Mouse (Mus musculus) right cerebral cortex, postnatal 14 days (tissue): ENCODE results near the gene Zfp956.
"Not testable (repeated sequence)": the region's sequence is repeated elsewhere in the genome, so short reads cannot be mapped to it uniquely, and the experiment has no call there.

Source experiments
- DNase-seq: peaks from one replicate; pipeline ENCODE4 v3.0.0; 2022

Gene Zfp956

DNA sequence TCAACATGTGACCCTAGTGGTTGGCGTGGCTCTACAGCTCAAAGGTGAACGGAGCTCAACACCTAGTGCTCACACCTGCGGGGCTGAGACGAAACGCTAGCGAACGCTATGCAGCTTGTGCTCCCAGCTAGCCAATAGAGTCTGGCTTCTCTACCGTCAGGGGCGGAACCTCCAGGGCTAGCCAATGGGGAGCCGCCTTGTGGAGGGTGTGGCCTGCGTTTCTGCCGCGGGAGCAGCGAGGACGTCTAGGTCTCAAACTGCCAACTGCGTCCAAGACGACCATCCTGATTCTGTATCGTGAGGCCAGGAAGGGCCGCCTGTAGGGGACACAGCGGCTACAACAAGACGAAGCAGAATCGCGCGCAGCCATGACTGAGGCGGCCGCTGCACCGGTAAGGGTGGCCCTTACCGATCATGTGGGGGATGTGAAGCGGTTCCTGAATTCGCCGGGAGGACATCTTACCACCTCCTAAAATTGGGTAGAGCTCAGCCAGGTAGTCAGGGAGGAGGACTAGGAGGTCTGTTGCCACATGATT lies at the start of gene Zfp956:
TSS of gene Zfp956 (plus strand) at position 200 of the 536 bp plus-strand sequence.
- DNase-seq, result peak; percentile 92

DNA sequence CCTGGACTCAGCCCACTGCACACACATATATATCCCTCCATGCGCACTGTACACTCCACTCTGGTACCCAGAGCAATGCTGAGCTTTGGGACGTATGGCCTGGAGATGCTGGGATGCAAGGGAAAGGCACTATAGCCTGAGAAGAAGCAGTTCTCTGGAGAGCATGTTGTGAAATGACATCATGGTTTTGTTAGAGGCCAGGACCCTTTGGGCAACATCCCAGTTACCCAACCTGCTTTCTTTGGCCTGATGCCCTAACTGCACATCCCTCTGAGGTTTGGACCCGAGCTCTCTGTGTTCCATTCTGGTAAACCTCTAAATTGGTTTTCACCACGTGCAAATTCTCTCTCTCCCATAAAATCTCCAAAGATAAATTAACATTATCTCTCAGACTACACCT lies 49.6 kb upstream of the Zfp956 start:
- no peak for DNase-seq

DNA sequence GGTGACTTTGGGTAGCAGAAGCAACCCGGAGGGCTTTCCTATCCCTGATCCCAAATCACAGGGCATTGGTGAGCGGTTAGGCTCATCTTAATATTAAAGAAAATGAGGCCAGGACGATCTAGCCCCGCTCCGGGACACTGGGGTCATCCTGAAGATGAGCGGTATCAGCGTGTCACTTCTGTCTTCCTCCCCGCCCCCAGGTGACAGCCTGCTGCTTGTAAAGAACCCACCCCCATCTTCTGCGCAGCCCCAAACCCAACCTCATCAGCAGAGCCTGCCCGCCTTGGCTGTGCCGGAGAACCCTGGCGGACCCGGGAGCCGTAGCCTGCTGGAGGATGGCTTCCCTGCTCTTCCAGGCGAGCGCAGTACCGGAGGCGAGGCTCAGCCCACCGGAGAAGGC lies 48.8 kb upstream of the Zfp956 start:
- no peak for DNase-seq

DNA sequence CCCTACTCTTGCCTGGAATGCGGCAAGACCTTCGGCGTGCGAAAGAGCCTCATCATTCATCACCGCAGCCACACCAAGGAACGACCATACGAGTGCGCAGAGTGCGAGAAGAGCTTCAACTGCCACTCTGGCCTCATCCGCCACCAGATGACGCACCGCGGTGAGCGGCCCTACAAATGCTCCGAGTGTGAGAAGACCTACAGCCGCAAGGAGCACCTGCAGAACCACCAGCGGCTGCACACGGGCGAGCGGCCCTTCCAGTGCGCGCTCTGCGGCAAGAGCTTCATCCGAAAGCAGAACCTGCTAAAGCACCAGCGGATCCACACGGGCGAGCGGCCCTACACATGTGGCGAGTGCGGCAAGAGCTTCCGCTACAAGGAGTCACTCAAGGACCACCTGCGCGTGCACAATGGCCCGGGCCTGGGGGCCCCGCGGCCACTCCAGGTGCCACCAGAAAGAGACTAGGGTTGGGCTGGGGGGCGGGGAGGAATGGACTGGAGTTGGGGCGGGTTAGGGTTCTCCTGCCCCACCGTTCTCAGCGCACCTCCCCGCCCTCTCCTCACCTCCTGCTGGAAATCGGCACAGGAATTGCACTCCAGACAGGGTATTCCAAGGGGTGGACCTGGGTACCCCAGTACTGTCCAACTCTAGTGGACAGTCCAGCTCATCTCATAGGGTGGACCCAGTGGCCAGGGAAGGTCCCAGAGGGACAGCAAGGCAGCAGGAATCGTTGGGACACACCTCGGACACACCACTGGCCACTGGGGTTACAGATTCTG lies 48.1 kb upstream of the Zfp956 start:
- DNase-seq, result no peak

DNA sequence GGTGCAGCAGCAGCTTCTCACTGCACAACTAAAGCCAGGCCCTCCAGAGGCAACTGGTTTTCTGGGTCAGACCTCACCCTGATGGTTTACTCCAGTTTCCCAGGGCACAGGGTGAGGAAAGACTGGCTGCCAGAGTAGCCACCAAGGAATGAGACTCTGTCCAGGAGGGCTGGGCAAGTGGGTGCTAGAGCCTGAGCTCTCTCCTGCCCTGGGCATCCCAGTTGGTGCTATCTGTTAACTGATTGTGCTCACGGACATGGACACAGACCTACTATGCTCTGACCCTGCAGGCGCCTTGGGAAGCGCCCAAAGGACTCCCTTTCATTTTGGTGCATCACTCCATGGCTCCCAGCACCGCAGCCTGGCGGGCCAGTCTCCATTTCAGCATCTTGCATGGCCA lies 46.9 kb upstream of the Zfp956 start:
- no peak for DNase-seq

DNA sequence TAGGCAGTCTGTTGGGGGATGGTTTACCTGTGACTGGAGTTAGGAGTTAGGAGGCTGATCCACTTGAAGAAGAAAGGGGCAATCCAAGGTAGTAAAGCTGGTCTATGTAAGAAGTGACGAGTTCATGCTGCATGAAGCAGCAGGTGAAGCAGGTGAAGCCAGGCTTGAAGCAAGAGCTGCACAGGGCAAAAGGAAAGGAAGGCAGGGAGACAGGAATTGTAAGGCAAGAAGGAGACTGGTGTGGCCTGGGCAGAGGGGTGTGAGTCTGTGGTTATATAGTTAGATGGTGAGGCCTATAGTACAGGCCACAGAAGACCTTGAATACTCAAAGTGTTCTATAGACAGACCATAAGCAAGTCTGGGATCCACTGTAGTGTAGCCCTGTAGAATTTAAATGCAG lies 44.2 kb upstream of the Zfp956 start:
- no peak for DNase-seq

DNA sequence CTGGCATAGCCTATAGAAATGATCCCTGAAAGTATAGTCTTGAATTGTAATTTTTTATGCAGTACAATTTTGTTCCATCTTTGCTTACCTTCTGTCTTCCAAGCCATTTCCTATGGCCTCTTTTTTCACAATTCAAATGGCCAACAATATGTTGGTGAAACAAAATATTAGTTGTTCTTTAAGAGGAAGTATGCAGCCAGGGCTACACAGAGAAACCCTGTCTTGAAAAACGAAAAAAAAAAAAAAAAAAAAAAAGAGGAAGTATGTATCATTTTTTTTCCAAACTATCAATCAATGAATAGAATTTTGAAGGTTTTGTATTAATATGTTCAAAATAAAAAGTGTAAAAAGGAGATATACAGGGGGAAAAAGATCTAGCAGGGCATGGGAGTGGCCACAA lies 41.5 kb upstream of the Zfp956 start:
- DNase-seq, result no peak

DNA sequence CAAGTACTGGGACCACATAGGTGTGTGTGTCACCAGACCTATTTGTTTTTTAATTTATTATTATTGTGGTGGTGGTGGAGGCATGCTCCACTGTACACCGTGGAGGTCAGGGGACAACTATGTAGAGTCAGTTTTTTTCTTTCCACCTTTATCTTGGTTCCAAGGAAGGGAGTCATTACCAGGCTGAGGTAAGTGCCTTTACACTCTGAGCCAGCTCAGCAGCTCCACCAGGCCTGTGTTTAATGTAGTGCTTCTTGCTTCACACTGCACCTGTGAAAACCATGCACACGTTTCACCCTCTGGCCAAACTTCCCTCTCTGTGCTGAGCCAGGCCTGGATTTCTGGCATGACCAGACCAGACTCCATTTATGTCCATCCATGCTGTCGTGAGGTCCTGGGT lies 40.2 kb upstream of the Zfp956 start:
- DNase-seq, result no peak

DNA sequence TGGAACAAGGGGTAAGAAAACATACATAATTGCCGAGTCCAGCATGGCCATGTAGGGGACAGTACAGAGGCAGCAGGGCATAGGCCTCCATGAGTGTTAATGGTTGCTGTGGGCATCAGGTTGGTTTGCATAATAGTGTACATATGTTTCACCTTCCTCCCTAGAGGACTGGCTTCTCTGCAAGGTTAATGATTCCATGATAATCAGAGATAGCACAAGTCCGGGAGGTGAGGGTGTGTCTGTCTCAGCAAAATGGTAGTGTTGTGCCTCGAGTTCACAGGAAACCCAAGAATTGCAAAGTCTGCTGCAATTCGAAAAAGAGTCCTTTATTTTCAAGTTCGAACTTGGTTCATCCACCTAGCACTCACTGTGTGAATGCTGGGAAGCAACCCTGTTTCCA lies 36.1 kb upstream of the Zfp956 start:
- DNase-seq, result no peak

DNA sequence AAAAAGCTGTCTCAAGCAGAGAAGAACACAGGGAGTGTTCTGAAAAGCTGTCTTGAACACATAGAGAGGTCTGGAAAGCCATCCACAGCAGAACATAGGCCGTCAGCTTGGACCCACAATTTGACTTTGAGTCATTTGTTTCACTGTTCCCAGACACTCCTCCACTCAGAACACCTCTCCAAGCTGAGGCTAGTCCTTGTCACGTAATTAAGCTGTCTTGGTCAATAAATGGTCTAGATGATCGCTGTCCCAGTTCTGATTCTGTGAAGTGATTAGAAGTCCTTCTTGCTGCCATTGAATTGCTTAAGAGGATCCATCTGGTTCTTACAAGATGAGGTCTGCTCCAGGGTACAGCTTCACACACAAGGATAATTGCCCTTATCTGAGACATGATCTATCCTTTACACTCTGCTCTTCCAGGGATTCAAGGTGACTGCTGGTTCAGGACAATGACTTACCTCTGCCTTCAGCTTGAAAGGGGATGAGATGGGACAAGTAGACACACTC lies 34.4 kb upstream of the Zfp956 start:
- DNase-seq, result no peak

DNA sequence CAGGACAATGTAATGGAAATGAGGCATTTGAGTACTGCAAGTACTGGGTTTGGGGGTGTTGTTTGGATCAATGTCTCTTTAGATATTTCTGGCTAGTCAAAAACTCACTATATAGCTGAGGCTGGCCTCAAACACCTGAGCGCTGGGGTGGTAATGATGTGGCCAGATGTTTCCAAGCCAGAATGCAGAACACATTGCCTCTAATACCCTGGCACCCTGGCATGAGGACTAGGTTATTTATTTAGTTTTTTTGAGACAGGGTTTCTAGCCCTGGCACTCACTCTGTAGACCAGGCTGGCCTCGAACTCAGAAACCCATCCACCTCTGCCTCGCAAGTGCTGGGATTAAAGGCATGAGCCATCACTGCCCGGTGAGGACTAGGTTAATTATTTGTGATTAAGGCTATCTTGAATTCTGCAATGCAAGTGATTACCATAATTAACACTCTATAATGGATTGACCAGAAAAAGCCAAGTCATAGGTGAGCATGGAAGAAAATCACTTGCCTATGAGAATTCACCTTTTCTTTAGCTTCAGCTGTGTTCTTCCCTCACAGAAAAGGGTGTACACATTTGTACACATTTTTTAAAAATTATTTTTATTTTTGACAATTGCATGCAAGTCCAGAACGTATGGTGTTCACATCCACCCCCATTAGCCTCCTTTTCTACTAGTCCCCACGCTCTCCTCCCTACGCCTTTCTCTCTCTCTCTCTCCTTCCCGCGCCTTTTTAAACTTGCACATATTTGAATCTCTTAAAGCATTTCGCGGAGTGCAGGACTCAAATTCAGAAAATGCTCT lies 33.3 kb upstream of the Zfp956 start:
- no peak for DNase-seq

DNA sequence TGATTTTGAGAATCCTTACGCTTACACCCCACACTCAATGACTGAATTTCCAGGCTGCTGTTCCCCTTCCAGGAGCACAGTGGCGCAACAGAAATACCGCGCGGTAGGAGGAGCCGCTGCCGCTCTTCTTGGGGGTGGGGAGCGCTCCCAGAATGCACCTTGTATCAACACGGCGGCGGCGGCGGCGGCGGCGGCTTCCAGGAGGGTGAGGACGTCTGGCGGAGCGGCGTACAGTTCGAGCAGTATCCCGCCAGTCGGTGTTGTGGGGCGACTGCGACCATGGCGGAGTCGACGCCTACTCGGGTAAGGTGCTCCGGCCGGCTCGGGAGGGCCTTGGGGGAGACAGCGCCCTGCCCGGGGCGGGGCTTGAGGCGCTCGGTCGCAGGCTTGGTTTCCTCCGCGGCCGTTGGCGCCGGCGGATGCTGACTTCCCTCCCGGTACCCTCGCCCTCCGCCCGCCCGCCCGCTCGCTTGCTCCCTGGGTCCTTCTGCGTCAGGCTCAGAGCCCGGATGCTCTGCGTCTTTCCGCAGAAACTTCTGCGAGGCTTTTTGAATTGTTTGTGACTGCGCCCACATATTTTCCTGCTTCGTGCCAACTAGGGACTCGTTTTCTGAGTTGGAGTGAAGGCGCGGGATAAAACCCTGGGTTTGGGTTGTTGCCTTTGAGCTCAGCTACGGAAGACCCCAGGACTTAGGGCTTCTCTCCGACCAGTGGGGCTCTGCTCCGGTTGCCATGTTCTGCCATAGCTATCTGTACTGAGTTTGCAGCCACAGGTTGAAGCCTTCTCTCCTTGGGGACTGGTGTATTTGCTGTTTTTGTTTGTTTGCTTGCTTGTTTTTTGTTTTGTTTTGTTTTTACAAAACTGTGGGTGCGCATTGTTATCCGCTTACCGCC lies 32.5 kb upstream of the Zfp956 start, which contains the start of gene Zfp212:
TSS of gene Zfp212 (plus strand) at position 30 of the 894 bp plus-strand sequence.
- peak; percentile 85 for DNase-seq

DNA sequence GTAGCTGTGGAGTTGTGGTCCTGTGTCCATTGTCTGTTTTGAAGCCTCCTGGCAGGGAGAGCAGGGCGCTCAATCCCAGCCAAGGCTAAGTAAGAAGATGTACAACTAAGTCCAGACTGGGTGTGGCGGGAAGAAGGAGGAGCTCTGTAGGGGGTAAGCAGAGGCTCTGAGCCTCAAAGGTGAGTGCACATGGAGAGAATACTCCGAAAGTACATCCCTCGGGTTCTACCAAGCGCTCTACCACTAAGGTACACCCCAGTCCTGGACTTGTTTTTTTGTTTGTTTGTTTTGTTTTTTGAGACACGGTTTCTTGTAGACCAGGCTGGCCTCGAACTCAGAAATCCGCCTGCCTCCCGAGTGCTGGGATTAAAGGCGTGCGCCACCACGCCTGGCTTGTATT lies 10.7 kb upstream of the Zfp956 start:
- no peak for DNase-seq

DNA sequence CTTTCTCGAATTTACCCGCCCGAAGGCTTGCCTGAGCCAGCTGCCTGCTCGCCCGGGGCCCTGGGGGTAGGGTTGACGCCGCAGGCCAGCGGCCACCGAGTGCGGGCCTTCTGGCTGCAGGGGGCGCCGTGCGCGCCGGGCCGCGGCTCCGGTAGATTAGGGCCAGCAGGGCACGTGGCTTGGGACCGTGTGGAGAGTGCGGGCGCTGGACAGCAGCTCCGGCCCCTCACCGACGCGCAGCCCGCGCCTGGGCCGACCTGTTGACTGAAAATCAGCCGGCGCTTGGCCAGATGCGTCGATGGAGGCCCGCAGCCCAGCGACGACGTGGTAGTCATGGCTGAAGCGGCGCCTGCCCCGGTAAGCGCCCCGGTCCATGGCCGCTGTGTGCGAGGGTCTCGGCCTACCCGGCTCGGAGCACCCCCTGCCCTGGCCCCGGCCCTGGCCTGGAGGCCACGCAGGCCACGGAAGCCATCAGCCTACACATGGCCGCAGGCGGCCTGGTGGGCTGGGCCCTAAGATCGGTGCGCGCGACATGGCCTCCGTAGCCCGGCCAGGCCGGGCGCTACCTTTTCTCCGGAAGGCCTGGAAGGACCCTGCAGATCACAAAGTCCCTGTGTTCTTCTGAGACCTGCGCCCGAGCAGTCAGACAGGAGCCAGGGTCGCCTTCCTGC lies 10.0 kb upstream of the Zfp956 start:
- DNase-seq, result peak; percentile 59

DNA sequence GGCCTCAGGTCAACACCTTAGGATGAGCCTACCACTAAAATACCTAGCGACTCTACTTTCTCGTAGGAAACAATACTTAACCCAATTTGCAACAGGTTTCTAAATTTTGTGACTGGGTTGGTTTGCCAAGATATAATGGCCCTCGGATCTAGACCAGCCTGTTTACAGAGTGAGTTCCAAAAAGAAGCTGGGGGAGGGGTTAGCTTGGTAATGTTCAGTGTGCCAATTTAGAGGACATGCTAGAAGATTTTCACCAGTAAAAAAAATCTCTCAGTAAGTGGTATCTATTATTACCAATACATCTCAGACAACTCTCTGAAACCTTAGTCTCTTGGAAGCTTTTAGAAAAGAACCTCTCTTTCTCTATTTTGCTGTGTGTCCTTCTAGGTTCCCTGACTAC lies 9.5 kb upstream of the Zfp956 start:
- no peak for DNase-seq

DNA sequence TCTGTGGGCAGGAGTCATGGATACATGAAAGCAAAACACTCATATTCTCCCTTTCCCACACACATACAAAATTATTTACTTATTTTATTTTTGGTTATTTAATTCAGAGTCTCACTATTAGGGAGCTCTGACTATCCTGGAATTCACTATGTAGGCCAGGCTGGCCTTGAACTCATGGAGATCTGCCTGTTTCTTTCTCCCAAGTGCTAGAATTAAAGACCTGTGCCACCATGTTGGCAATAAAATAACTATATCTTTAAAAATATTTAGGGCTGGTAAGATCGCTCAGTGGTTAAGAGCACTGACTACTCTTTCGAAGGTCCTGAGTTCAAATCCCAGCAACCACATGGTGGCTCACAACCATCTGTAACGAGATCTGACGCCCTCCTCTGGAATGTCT lies 5.8 kb upstream of the Zfp956 start:
- no peak for DNase-seq

DNA sequence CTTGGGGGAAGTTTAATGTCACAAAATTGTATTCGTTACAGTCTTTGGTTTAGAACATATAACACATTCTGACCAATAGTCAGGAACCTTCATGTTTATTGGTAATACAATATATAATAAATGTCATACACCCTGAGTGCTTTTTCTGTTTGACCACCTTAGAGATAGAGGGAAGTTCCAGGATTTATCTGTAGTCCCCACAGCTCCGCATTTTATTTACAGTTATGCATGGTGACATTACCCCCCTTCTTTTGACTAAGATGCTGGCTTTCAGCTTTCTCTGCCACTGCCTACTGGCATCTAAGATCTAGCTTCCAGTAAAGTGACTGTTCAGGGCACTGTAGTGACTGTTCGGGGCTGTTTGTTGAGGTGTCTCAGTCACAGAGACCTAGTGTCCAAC lies 1.2 kb downstream of the Zfp956 start:
- no peak for DNase-seq

DNA sequence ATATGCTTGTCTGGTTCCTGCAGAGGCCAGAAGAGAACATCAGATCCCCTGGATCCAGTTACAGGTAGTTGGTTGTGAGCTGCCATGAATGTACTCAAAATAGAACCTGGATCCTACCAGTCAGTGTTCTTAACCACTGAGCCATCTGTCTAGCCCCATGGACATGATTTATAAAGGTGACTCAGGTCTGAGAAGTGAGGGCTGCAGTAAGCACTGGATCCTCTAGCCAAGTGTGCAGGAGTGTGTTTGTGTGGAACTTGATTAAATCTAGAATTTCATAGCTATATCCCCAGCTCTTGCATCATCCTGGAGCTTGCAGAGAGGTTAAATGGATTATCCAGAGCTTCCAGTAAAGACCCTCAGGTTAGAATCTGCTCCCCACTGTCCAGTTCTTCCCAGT lies 4.6 kb downstream of the Zfp956 start:
- no peak for DNase-seq

DNA sequence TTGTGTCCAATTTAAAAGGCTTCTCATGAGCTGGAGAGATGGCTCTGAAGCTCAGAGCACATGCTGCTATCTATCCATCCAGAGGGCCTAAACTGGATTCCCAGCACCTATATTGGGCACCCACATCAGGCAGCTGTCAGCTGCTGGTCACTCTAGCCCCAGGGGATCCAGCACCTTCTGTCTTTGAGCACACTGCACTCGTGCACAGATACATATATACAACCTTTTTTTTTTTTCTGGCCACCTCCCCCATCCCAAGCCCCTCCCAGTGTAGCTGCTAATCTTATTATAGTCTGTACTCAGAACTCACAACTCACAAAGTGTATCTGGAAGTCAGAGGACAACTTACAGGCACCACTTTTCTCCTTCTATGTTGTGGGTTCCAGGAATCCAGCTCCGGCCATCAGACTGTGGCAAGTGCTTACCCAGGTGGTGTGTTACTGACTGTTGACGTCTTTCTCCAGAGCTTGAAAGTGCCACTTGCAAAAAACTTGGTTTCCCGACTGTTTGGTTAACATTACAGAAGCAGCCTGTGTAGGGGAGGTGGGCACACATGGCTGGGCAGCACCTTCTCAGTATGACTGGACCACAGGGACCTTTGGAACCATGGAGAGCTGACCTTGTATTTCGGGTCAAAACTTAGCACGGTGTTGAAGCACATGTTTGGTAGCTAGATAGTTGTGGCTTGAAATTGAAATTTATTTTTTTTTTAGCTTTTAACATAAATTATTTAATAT lies 7.7 kb downstream of the Zfp956 start:
- no peak for DNase-seq

DNA sequence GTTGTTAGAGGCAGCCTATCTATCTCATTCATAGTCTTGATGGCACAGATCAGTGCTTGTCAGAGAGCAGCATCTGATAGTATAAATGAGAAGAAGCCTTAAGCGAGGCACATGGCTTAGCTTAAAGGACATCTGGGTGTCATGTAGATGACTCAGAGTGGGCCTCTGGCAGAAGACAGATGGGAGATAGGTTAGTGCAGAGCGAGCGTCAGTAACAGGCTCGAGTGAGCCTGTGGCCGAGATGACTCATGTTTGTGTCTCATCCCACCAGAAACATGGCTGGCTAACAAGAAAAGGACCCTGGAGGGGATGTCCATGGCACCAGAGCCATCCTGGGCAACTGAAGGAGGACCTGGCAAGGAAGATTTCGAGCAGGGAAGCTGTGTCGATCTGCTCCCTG lies 9.9 kb downstream of the Zfp956 start:
- no peak for DNase-seq

DNA sequence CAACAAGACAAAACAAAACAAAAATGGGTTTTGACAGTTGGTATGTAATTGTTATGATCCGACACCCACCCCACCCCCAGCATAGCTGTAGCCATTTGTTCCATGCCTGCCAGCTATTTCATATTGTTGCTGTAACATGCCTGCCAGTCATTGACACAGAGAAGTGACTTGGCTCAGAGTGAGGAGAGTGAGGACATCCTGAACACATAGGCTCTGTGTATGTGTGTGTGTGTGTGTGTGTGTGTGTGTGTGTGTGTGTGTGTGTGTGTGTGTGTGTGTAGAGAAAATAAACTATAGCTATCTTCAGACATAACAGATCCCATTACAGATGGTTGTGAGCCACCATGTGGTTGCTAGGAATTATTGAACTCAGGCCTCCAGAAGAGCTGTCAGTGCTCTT lies 15.0 kb downstream of the Zfp956 start:
- DNase-seq, result not testable (repeated sequence)

DNA sequence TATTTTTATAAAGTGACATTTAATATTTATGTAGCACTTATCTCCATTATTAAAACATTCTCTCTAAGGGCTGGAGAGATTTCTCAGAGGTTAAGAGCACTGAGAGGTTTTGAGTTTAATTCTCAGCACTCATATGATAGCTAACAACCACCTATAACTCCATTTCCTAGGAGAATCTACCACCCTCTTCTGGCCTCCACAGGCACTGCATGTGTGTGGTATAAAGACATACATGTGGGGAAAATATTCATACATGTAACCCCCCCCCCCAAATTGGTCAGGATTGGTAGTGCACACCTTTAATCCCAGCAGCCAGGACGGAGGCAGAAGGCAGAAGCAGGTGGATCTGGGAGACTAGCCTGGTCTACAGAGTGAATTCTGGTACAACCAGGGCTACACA lies 21.4 kb downstream of the Zfp956 start:
- DNase-seq, result no peak
